Mouse (Mus musculus) midbrain, embryonic 15.5 days (tissue): ENCODE results near the gene Ugt1a10. TPM values are rescaled to one million over a fixed set of nuclear protein-coding genes. Genes with fewer than 3 reads are reported as not detected.

Source experiments
- ATAC-seq: fragments of 200-750 bp; cut with Nextera tagmentation; replicated peaks from 2 replicates; pipeline ENCODE4 v1.8.0; 2017; ENCODE audit warnings: moderate TSS enrichment
- H3K27ac ChIP-seq: fragments of 300-500 bp; sonication (generic); 2 replicates; pipeline ENCODE4 v1.5.1; 2015; ENCODE audit warnings: mild to moderate bottlenecking, inconsistent platforms
- H3K27me3 ChIP-seq: fragments of 300-500 bp; sonication (generic); replicated peaks from 2 replicates; pipeline ENCODE4 v1.6.1; 2015; ENCODE audit warnings: inconsistent platforms
- H3K36me3 ChIP-seq: fragments of 300-500 bp; sonication (generic); replicated peaks from 2 replicates; pipeline ENCODE4 v1.6.1; 2015; ENCODE audit warnings: inconsistent platforms
- H3K4me1 ChIP-seq: fragments of 300-500 bp; sonication (generic); 2 replicates; pipeline ENCODE4 v1.6.1; 2015; ENCODE audit warnings: inconsistent platforms
- H3K4me2 ChIP-seq: fragments of 300-500 bp; sonication (generic); 2 replicates; pipeline ENCODE4 v1.6.1; 2015; ENCODE audit warnings: inconsistent platforms, mild to moderate bottlenecking, moderate library complexity
- H3K4me3 ChIP-seq: fragments of 300-500 bp; sonication (generic); 2 replicates; pipeline ENCODE4 v1.5.1; 2015; ENCODE audit warnings: mild to moderate bottlenecking, inconsistent platforms
- H3K9ac ChIP-seq: fragments of 300-500 bp; sonication (generic); 2 replicates; pipeline ENCODE4 v1.6.1; 2015; ENCODE audit warnings: mild to moderate bottlenecking, inconsistent platforms
- H3K9me3 ChIP-seq: fragments of 300-500 bp; sonication (generic); 2 replicates; pipeline ENCODE4 v1.6.1; 2016; ENCODE audit warnings: inconsistent platforms
- WGBS: fragments of 180-500 bp; shearing (Covaris S2); methylation state at CpG from one replicate; pipeline ENCODE4 v1.1.7; 2015; ENCODE audit warnings: mixed read lengths; 5-methylcytosine and 5-hydroxymethylcytosine counted together
- polyA plus RNA-seq: library from polyadenylated mRNA; unstranded; fragments of >200 nt; fragmentation: Nextera tagmentation; extraction: Ambion mirVana; gene quantifications from 2 replicates; pipeline ENCODE4 v1.2.1, GENCODE M21; 2015

Gene Ugt1a10
- polyA plus RNA-seq, 1 experiment from 2014 or later: not detected

- Histone ChIP-seq H3K27ac (no peak overlapping the region), H3K4me2 (no peak overlapping the region), H3K9ac (no peak overlapping the region), H3K36me3 (no peaks in the 10 kb centered on the region), H3K27me3 (no peaks in the 10 kb centered on the region), H3K4me3 (no peak overlapping the region), H3K9me3 (peaks cover 94% of the 10 kb centered on the region), H3K4me1 (no peaks in the 10 kb centered on the region)
- no peak for ATAC-seq
- WGBS: 68% methylated on average over 7 of the region's 7 CpGs
Measured at GRCm38 (mm10) chr1:88231803-88232499, 176.8 kb downstream of the Ugt1a10 start.

GRCm38 (mm10) chr1:88232664-88233380 lies 177.6 kb downstream of the Ugt1a10 start:
- Histone ChIP-seq H3K27me3 (no peaks in the 10 kb centered on the region), H3K36me3 (no peaks in the 10 kb centered on the region), H3K9ac (no peak overlapping the region), H3K4me1 (no peaks in the 10 kb centered on the region), H3K4me2 (no peak overlapping the region), H3K4me3 (no peak overlapping the region), H3K27ac (no peak overlapping the region), H3K9me3 (peaks cover 93% of the 10 kb centered on the region)
- 61% methylated on average over 3 of the region's 3 CpGs for WGBS
- no peak for ATAC-seq

GRCm38 (mm10) chr1:88233421-88234247 lies 178.4 kb downstream of the Ugt1a10 start:
- WGBS: 68% methylated on average over 14 of the region's 14 CpGs
- H3K9me3 ChIP-seq: peaks cover 93% of the 10 kb centered on the region
- H3K9ac ChIP-seq: no peak overlapping the region
- H3K4me2 ChIP-seq: no peak overlapping the region
- no peak for ATAC-seq
- H3K27me3 ChIP-seq: no peaks in the 10 kb centered on the region
- H3K4me3 ChIP-seq: no peak overlapping the region
- no peaks in the 10 kb centered on the region for H3K4me1 ChIP-seq
- H3K27ac ChIP-seq: no peak overlapping the region
- no peaks in the 10 kb centered on the region for H3K36me3 ChIP-seq

DNA sequence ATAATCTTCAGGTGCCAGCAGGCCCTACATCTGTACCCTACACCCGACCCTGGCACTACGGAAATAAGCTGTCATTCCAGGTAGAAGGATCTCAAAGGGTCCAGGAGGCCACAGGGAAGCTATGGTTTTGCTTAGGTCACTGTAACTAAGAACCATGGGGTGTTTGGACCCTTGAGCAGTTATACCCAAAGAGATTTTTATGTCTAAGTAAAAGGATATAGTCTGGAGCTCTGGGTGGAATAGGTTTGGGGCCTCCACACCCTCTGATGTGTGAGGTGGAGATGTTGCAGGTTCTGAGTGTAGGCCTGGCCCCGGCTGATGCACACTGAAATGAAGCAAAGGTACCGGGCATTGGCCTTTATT lies 179.0 kb downstream of the Ugt1a10 start:
- 66% methylated on average over 4 of the region's 4 CpGs for WGBS
- ATAC-seq: no peak
- no peaks in the 10 kb centered on the region for H3K27me3 ChIP-seq

DNA sequence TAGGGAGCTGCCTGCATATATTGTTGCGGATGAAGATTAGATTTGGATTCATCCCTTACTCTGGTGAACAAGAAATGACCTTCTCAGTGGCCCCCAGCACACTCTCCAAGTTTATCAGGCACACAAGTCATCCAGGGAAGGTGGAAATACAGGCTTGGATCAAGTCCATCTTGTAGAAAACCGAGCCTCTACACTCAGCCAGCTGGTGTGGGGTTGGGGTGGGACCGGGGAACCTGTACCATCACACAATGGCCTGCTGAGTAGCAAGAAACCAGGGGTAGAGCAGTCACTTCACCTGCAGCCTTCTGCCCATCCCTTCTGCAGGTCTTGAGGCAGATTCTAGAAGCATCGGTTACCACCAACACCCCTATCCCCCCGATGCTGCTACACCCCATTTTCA lies 179.5 kb downstream of the Ugt1a10 start:
- no peak overlapping the region for H3K4me3 ChIP-seq
- WGBS: 45% methylated on average over 5 of the region's 5 CpGs
- H3K27me3 ChIP-seq: no peaks in the 10 kb centered on the region
- no peak overlapping the region for H3K4me2 ChIP-seq
- no peak overlapping the region for H3K9ac ChIP-seq
- peaks cover 93% of the 10 kb centered on the region for H3K9me3 ChIP-seq
- H3K4me1 ChIP-seq: no peaks in the 10 kb centered on the region
- H3K36me3 ChIP-seq: no peaks in the 10 kb centered on the region
- no peak for ATAC-seq
- no peak overlapping the region for H3K27ac ChIP-seq

More for the DNA sequence above, 179.0 kb downstream of the Ugt1a10 start:
- Histone ChIP-seq H3K9me3 (peaks cover 93% of the 10 kb centered on the region), H3K4me2 (no peak overlapping the region), H3K4me3 (no peak overlapping the region), H3K36me3 (no peaks in the 10 kb centered on the region), H3K27ac (no peak overlapping the region), H3K9ac (no peak overlapping the region), H3K4me1 (no peaks in the 10 kb centered on the region)

- Histone ChIP-seq H3K27me3 (no peaks in the 10 kb centered on the region), H3K27ac (no peak overlapping the region), H3K9me3 (peaks cover 93% of the 10 kb centered on the region), H3K4me2 (no peak overlapping the region), H3K4me1 (no peaks in the 10 kb centered on the region), H3K36me3 (no peaks in the 10 kb centered on the region), H3K9ac (no peak overlapping the region), H3K4me3 (no peak overlapping the region)
- 0 out of 2 replicates have a peak, but pooled peaks have one; percentile 10 for ATAC-seq
- 65% methylated on average over 11 of the region's 11 CpGs for WGBS
Measured at GRCm38 (mm10) chr1:88235046-88235893, 180.1 kb downstream of the Ugt1a10 start.

DNA sequence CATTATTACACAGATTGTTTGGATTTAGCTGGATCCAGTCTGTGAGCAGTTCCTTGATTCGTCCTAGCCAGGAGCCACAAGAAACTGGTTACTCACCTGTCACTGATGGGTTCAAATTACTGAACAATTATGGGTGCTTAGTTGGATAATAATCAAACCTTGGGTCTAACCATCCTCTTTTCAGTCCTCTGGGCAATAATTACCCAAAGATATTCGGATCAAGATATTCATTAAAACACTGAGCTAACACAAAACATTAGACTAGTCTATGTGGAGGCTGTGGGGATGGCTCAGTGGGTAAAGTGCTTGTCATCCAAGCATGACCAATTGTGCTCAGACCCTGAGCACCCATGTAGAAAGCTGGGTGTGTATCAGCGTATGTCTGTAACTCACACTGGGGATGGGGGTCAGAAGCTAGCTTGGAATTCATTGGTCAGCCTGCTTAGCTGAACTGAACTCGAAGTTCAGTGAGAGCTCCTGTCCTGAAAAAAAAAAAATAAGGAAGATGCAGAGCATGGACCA lies 180.8 kb downstream of the Ugt1a10 start:
- Histone ChIP-seq H3K9me3 (peaks cover 94% of the 10 kb centered on the region), H3K4me3 (no peak overlapping the region), H3K4me1 (no peaks in the 10 kb centered on the region), H3K36me3 (no peaks in the 10 kb centered on the region), H3K27ac (no peak overlapping the region), H3K4me2 (no peak overlapping the region), H3K9ac (no peak overlapping the region), H3K27me3 (no peaks in the 10 kb centered on the region)
- ATAC-seq: no peak
- WGBS: 62% methylated on average over 4 of the region's 4 CpGs

GRCm38 (mm10) chr1:88237311-88237710 lies 182.1 kb downstream of the Ugt1a10 start:
- Histone ChIP-seq H3K27ac (no peak overlapping the region), H3K9me3 (peaks cover 93% of the 10 kb centered on the region), H3K36me3 (no peaks in the 10 kb centered on the region), H3K4me3 (no peak overlapping the region), H3K4me1 (no peaks in the 10 kb centered on the region), H3K4me2 (no peak overlapping the region), H3K9ac (no peak overlapping the region), H3K27me3 (no peaks in the 10 kb centered on the region)
- no peak for ATAC-seq
- WGBS: 84% methylated on average over 5 of the region's 5 CpGs

DNA sequence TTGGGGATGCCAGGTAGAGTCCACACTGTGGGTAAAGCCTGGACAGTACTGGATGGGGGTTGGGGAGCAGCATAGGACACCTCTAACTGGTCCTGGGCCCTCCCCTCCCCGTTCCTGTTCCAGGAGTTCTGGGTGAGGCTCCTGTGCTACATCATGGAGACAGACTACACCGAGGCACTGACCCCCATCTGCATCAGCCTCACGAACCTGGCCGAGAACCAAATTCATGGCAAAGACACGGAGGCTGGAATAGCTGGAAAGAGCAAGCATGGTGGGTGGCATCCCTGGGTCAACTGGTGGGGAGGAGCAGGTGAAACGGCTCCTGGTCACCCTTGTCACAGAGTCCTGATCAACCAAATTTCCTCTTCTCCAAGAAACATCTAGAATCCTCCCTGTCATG lies 183.6 kb downstream of the Ugt1a10 start:
- H3K9ac ChIP-seq: no peak overlapping the region
- H3K4me1 ChIP-seq: no peaks in the 10 kb centered on the region

DNA sequence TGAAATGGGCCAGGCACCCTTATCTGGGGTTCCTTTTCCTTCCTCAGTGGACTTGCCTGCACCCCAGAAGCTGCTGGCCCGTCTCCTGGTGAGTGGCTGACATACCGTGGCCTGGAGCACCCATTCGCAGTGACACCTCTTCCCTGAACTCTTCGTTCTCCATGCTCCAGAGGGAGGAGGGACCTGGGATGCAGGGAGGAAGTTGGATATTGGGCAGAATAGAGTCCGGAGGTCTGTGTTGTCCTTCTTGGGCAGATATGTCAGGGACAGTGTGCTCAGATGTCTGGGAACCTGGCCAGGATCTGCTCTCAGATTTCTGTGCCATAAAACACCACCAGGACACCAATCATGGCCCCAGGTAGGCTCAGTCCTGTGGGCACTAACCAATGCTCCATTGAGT lies 184.9 kb downstream of the Ugt1a10 start:
- Histone ChIP-seq H3K9me3 (peaks cover 91% of the 10 kb centered on the region), H3K4me3 (no peak overlapping the region), H3K4me2 (no peak overlapping the region), H3K27me3 (no peaks in the 10 kb centered on the region), H3K4me1 (no peaks in the 10 kb centered on the region), H3K36me3 (no peaks in the 10 kb centered on the region), H3K27ac (no peak overlapping the region), H3K9ac (no peak overlapping the region)
- no peak for ATAC-seq
- WGBS: 76% methylated on average over 5 of the region's 5 CpGs

More for the DNA sequence above, 183.6 kb downstream of the Ugt1a10 start:
- ATAC-seq: no peak
- Histone ChIP-seq H3K27ac (no peak overlapping the region), H3K27me3 (no peaks in the 10 kb centered on the region), H3K4me3 (no peak overlapping the region), H3K4me2 (no peak overlapping the region), H3K36me3 (no peaks in the 10 kb centered on the region), H3K9me3 (peaks cover 91% of the 10 kb centered on the region)
- WGBS: 77% methylated on average over 6 of the region's 6 CpGs

DNA sequence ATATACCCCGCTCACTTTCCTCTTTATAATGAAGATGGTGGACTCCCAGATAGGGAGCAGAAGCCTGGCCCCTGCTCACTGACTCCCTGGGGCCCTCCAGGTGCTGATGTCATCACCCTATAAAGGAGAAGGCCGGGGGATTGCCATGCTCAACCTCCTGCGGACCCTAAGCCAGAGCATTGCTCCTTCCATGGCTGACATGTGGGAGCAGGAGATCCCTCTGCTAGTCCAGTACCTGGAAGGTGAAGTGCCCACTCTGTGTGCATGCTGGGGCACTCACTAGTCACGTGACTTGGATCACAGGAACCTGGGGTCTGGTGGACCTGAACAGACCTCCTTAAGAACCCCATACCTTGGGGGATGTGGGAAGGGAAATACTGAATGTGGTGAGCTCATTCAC lies 185.4 kb downstream of the Ugt1a10 start:
- no peaks in the 10 kb centered on the region for H3K36me3 ChIP-seq
- H3K4me2 ChIP-seq: no peak overlapping the region
- no peaks in the 10 kb centered on the region for H3K4me1 ChIP-seq
- ATAC-seq: peak; percentile 4; the same call in 1 of the 2 replicates
- 71% methylated on average over 4 of the region's 4 CpGs for WGBS
- no peaks in the 10 kb centered on the region for H3K27me3 ChIP-seq
- H3K4me3 ChIP-seq: no peak overlapping the region
- peaks cover 91% of the 10 kb centered on the region for H3K9me3 ChIP-seq
- no peak overlapping the region for H3K9ac ChIP-seq
- H3K27ac ChIP-seq: no peak overlapping the region
